Mouse (Mus musculus) neural tube, embryonic 13.5 days (tissue): ENCODE results near the gene Amigo3. TPM values are rescaled to one million over a fixed set of nuclear protein-coding genes. Genes with fewer than 3 reads are reported as not detected.

Experiments used
- ATAC-seq: fragments of 200-750 bp; cut with Nextera tagmentation; 2 replicates; pipeline ENCODE4 v1.8.0; 2017; ENCODE audit warnings: low read depth, mild to moderate bottlenecking, moderate TSS enrichment, moderate library complexity
- H3K27ac ChIP-seq: fragments of 300-500 bp; sonication (generic); replicated peaks from 2 replicates; pipeline ENCODE4 v1.5.1; 2015; ENCODE audit warnings: moderate library complexity, mild to moderate bottlenecking, inconsistent platforms
- H3K27me3 ChIP-seq: fragments of 300-500 bp; sonication (generic); 2 replicates; pipeline ENCODE4 v1.6.1; 2015; ENCODE audit warnings: mild to moderate bottlenecking, inconsistent platforms
- H3K36me3 ChIP-seq: fragments of 300-500 bp; sonication (generic); 2 replicates; pipeline ENCODE4 v1.6.1; 2015; ENCODE audit warnings: mild to moderate bottlenecking, inconsistent platforms
- H3K4me1 ChIP-seq: fragments of 300-500 bp; sonication (generic); replicated peaks from 2 replicates; pipeline ENCODE4 v1.6.1; 2015; ENCODE audit warnings: inconsistent platforms
- H3K4me2 ChIP-seq: fragments of 300-500 bp; sonication (generic); 2 replicates; pipeline ENCODE4 v1.6.1; 2015; ENCODE audit warnings: inconsistent platforms, mild to moderate bottlenecking, moderate library complexity
- H3K4me3 ChIP-seq: fragments of 300-500 bp; sonication (generic); 2 replicates; pipeline ENCODE4 v1.5.1; 2015; ENCODE audit warnings: mild to moderate bottlenecking, inconsistent platforms
- H3K9ac ChIP-seq: fragments of 300-500 bp; sonication (generic); 2 replicates; pipeline ENCODE4 v1.6.1; 2015; ENCODE audit warnings: moderate library complexity, mild to moderate bottlenecking, inconsistent platforms
- H3K9me3 ChIP-seq: fragments of 300-500 bp; sonication (generic); 2 replicates; pipeline ENCODE4 v1.6.1; 2016; ENCODE audit warnings: inconsistent platforms
- WGBS: fragments of 180-500 bp; shearing (Covaris S2); methylation state at CpG from one replicate; pipeline ENCODE4 v1.1.7; 2015; 5-methylcytosine and 5-hydroxymethylcytosine counted together
- polyA plus RNA-seq: library from polyadenylated mRNA; unstranded; fragments of >200 nt; fragmentation: Nextera tagmentation; extraction: Ambion mirVana; gene quantifications from 2 replicates; pipeline ENCODE4 v1.2.1, GENCODE M21; 2015

Gene Amigo3
- polyA plus RNA-seq, 1 experiment from 2014 or later = 3.0 TPM

DNA sequence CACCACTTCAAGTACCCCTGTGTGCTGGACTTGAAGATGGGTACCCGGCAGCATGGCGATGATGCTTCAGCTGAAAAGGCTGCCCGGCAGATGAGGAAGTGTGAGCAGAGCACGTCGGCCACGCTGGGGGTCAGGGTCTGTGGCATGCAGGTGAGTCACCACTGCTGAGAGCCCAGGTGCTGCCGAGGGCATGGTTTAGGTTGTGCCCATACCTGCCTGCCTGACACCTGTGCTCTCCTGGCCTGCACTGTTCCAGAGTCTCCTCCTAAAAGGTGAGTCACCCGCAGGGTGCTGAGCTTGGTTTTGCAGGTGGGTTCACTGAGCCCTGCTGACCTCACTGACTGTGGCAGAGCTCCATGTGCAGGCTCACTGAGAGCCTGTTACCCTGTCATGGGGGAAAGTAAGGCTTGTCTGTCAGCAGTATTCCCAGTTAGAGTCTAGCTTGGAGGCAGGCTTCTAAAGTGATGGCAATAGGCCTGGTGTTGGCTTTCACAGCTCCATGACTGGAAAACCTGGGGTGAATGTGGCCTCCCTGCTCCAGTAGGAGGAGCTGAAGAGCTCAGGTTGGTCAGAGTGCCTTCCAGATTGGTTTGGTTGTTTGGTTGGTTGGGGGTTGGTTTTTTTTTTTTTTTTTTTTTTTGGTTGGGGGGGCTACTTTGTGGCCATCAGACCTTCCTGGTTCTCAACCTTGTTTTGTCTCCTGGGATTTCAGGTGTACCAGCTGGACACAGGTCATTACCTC, 8.0 kb upstream of the Amigo3 start:
- H3K27me3 ChIP-seq = no peaks in the 10 kb centered on the region
- peaks cover 71% of the 10 kb centered on the region for H3K36me3 ChIP-seq

DNA sequence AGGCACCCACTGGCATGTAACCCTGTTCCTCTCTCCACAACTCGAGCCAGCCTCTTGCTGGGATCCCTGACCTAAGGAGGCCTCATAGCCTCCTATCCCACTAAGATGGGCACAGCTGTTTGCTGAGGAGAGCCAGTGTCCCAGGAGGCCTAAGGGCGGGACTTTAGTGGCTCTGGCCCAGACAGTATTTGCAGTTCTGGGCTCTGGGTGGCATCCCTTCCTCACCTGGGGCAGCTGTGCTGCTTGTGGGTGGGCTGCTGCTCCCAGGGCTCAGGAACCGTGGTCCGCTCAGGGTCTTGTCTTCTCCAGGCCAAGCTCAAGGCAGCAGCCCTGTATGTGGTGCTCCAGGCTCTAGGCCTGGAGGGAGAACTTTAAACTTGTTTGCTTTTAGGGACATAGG, 6.4 kb upstream of the Amigo3 start:
- Histone ChIP-seq H3K9ac (no peak overlapping the region), H3K4me1 (peaks cover 27% of the 10 kb centered on the region), H3K9me3 (no peaks in the 10 kb centered on the region), H3K4me3 (no peak overlapping the region), H3K27me3 (no peaks in the 10 kb centered on the region), H3K27ac (no peak overlapping the region), H3K4me2 (no peak overlapping the region), H3K36me3 (peaks cover 69% of the 10 kb centered on the region)
- WGBS = 88% methylated on average over 4 of the region's 4 CpGs
- no peak for ATAC-seq

More for the DNA sequence above, 8.0 kb upstream of the Amigo3 start:
- Histone ChIP-seq H3K4me1 (peaks cover 20% of the 10 kb centered on the region), H3K27ac (no peak overlapping the region), H3K9ac (no peak overlapping the region), H3K4me3 (no peak overlapping the region), H3K9me3 (no peaks in the 10 kb centered on the region), H3K4me2 (no peak overlapping the region)
- 97% methylated on average over 8 of the region's 8 CpGs for WGBS
- no peak for ATAC-seq

DNA sequence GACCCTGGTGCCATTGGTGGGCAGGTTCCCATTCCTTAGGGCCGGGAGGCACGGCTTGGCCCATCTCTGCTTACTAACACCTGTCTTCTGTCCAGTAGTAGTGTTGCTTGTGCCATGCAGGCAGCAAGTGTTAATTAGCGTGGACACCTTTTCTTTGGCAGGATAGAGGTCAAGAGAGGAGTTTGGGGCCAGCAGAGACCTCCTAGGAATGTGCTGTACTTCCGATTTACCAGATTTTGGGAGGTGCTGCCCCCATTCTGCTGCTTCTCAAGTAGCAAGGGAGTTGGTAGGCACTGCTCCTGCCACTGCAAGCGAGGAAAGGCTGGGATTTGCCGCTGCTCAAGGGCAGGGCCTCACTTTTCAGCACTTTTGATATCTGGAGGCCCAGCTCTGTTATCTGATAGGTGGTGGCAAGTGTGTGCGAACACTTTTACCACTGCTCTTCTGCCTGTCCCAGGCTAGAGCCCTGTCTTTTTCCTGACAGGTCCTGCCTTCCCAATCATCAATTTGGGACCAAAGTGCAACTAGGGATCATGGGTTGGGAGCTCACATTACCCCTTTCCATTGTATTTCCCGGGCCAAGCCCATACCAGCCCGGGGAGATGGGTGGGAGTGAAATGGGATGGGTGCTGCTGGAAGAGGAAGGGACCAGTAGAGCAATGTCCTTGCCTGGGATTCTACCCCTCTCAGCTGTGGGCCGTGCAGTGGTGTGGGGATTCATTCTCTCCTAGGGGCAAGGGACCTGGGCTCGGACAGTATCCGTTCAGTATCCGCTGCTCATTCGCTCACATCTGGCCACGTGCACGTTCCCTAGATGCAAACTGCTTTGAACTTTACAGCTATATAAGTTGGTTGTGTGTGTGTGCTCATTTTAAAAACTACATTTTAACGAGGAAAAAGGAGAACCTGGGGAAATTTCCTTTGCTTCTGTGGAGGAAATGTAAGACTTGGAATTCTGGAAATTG, 5.1 kb upstream of the Amigo3 start:
- Histone ChIP-seq H3K36me3 (peaks cover 65% of the 10 kb centered on the region), H3K9me3 (no peaks in the 10 kb centered on the region), H3K4me2 (peak overlapping the region; percentile 96), H3K4me1 (peaks cover 34% of the 10 kb centered on the region), H3K27me3 (no peaks in the 10 kb centered on the region), H3K27ac (peak overlapping the region; percentile 80), H3K9ac (peak overlapping the region; percentile 66), H3K4me3 (peak overlapping the region; percentile 79)
- WGBS = 49% methylated on average over 17 of the region's 17 CpGs
- no peak for ATAC-seq

DNA sequence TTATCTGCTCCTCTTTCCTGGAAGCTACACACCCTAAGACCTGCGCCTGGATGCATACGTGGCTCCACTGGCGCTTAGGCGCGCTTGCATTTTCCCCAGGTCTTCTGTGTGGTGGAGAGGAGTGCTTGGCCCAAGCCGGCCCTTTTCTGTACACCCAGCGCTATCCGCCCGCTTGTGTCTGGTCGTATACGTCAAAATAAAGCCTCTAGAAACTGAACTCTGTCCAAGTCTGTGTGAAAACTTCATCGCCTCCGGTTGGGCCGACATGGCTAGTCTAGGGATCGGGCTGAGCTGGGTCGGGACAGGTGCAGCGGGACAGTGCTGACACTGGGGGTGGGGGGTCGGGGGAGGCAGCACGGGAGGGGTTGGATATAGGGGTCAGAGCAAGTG, 4.4 kb upstream of the Amigo3 start:
- no peaks in the 10 kb centered on the region for H3K27me3 ChIP-seq
- peaks cover 58% of the 10 kb centered on the region for H3K36me3 ChIP-seq
- peak overlapping the region; percentile 96 for H3K4me2 ChIP-seq
- peak overlapping the region; percentile 66 for H3K9ac ChIP-seq
- H3K4me3 ChIP-seq = peak overlapping the region; percentile 79
- H3K9me3 ChIP-seq = no peaks in the 10 kb centered on the region
- H3K27ac ChIP-seq = peak overlapping the region; percentile 80
- H3K4me1 ChIP-seq = peaks cover 39% of the 10 kb centered on the region
- WGBS = 2% methylated on average over 19 of the region's 19 CpGs
- ATAC-seq = peak; percentile 54

DNA sequence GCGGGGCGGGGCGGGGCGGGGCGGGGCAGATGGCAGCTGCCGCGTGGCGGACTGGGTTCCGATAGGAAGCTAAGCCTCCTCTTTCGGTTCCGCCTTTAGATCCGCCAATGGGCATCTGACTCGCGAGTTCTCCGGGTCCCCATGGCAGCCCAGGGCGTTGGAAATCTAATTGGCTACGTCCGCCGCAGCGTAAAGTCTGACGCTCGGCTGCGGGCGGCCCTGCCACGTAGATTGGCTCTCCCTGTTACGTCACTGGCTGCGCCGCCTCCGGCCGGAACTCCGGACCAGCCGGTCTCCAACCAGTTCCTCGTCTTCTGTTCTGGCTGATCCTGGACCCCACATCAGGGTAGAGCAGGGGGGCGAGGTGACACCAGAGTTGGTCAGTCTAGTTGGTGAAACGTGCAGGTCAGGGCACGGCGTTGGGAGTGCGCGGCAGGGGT, 3.9 kb upstream of the Amigo3 start, which contains the start of gene Gmppb:
Gene Gmppb (plus strand): TSS at position 227 of the 440 bp plus-strand sequence.
- Histone ChIP-seq H3K27ac (peak within 1 kb of the TSS; percentile 84), H3K4me1 (peaks cover 39% of the 10 kb centered on the region), H3K4me3 (peak within 1 kb of the TSS; percentile 79), H3K9me3 (no peaks in the 10 kb centered on the region), H3K4me2 (peak within 1 kb of the TSS; percentile 96), H3K9ac (peak within 1 kb of the TSS; percentile 82), H3K36me3 (peaks cover 61% of the 10 kb centered on the region), H3K27me3 (no peaks in the 10 kb centered on the region)
- peak; percentile 94 for ATAC-seq
- 0% methylated on average over 34 of the region's 39 CpGs for WGBS

DNA sequence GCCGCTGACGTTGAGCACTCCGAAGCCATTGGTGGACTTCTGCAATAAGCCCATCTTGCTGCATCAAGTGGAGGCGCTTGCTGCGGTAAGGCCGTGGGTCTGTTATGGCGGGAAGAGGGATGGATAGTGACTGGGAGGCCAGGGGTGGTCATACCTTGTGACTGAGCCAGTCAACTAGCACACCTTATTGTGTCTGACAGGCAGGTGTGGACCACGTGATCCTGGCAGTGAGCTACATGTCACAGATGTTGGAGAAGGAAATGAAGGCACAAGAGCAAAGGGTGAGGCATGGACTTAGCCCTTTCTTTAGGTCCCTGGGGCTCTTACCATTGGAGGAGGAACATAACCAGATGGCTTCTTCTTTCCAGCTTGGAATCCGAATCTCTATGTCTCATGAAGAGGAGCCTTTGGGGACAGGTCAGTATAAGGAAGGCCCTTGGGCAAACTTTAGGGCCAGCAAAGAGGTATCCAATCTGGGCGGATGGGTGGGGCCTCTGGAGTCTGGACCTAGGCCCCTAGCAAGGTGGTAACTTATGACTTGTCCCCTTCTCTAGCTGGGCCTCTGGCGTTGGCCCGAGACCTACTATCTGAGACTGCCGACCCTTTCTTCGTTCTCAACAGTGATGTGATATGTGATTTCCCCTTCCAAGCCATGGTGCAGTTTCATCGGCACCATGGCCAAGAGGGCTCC, 3.3 kb upstream of the Amigo3 start:
- peaks cover 39% of the 10 kb centered on the region for H3K4me1 ChIP-seq
- H3K9me3 ChIP-seq = no peaks in the 10 kb centered on the region
- no peaks in the 10 kb centered on the region for H3K27me3 ChIP-seq
- peak overlapping the region; percentile 84 for H3K27ac ChIP-seq
- H3K4me3 ChIP-seq = peak overlapping the region; percentile 79
- peak; percentile 22; the same call in 1 of the 2 replicates for ATAC-seq
- H3K4me2 ChIP-seq = peak overlapping the region; percentile 96
- 42% methylated on average over 15 of the region's 15 CpGs for WGBS
- peaks cover 65% of the 10 kb centered on the region for H3K36me3 ChIP-seq
- peak overlapping the region; percentile 82 for H3K9ac ChIP-seq

DNA sequence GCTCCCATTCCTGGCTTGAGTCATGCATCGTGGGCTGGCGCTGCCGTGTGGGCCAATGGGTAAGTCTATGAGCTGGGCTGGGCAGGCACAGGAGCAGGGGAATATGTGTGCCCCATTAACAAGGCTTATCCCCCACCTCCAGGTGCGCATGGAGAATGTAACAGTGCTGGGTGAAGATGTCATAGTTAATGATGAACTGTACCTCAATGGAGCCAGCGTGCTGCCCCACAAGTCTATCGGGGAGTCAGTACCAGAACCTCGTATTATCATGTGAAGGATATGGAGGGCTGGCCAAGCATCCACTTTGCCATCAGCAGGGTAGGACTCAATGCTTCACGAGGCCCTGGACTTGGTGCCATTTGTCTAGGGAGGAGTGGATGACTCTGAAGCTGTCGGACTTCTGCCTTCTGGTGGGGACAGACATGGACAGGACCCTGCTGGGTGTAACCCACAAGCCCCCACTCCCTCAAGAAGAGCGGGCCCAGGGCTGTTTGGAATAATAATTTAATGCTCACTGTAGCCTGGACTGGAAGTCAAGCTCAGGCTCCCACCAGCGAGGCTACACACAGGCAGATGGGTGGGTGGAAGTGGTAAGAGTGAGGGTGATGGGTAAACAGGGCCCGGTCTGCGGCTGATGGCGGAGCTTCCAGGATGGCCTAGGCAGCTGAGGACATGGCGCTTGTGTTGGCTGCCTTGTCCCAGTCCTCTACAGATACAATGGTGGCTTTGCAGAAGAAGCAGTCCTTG, 1.6 kb upstream of the Amigo3 start:
- Histone ChIP-seq H3K36me3 (peaks cover 65% of the 10 kb centered on the region), H3K4me1 (peaks cover 39% of the 10 kb centered on the region), H3K4me3 (no peak overlapping the region), H3K4me2 (no peak overlapping the region), H3K9me3 (no peaks in the 10 kb centered on the region), H3K27me3 (no peaks in the 10 kb centered on the region), H3K9ac (peak overlapping the region; percentile 17; the same call in 1 of the 2 replicates), H3K27ac (no peak overlapping the region)
- ATAC-seq = no peak
- 94% methylated on average over 15 of the region's 15 CpGs for WGBS

DNA sequence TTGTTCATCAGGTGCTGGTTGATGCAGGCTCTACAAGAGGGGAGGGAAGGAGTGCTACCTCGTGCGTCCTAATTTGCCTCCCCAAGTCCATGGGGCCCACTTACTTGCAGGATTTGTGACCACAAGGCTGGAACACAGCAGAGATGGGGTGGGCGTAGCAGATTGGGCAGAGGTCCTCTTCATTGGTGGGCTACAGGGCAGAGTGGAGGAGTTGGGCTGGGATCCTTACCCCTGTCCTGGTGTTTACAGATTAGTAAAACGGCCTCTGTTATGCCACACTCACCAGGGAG, 1.1 kb upstream of the Amigo3 start:
- 88% methylated on average over 4 of the region's 4 CpGs for WGBS
- no peaks in the 10 kb centered on the region for H3K27me3 ChIP-seq
- no peak for ATAC-seq
- peaks cover 65% of the 10 kb centered on the region for H3K36me3 ChIP-seq
- no peak overlapping the region for H3K27ac ChIP-seq
- H3K4me2 ChIP-seq = no peak overlapping the region
- H3K4me1 ChIP-seq = peaks cover 39% of the 10 kb centered on the region
- no peaks in the 10 kb centered on the region for H3K9me3 ChIP-seq
- no peak overlapping the region for H3K9ac ChIP-seq
- no peak overlapping the region for H3K4me3 ChIP-seq

DNA sequence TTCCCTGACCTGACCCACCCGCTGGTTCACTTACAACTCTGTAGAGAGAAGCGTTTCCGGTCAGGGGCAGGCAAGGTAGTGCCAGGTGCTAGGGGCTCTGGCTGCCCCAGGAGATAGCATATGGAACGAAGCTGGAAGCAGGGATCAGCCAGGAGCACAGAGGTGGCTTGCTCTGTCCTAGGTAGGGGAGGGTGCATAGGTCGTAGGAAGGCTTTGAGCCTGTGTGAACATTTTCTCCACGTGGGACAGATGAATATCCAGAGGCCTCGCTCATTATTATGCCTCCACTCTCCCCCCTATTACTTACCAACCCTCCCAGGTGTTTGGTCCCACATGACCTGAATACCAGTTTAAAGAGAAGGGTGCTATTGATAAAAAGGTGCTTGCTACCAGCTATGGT, 548 bp upstream of the Amigo3 start:
- H3K4me2 ChIP-seq = no peak overlapping the region

DNA sequence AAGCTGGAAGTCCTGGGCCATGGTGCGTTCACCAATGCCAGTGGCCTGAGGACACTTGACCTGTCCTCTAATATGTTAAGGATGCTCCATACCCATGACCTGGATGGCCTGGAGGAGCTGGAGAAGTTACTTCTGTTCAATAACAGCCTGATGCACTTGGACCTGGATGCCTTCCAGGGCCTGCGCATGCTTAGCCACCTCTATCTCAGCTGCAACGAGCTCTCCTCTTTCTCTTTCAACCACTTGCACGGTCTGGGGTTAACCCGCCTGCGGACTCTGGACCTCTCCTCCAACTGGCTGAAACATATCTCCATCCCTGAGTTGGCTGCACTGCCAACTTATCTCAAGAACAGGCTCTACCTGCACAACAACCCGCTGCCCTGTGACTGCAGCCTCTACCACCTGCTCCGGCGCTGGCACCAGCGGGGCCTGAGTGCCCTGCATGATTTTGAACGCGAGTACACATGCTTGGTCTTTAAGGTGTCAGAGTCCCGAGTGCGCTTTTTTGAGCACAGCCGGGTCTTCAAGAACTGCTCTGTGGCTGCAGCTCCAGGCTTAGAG, 786 bp downstream of the Amigo3 start:
- Histone ChIP-seq H3K4me2 (no peak overlapping the region; the same call in 1 of the 2 replicates), H3K36me3 (peaks cover 73% of the 10 kb centered on the region), H3K4me3 (no peak overlapping the region), H3K27me3 (no peaks in the 10 kb centered on the region), H3K9ac (0 out of 2 replicates have a peak overlapping the region, but pooled peaks have one; percentile 23), H3K9me3 (no peaks in the 10 kb centered on the region), H3K4me1 (peaks cover 25% of the 10 kb centered on the region), H3K27ac (no peak overlapping the region)
- WGBS = 92% methylated on average over 15 of the region's 15 CpGs
- ATAC-seq = no peak

More for the DNA sequence above, 548 bp upstream of the Amigo3 start:
- Histone ChIP-seq H3K27me3 (no peaks in the 10 kb centered on the region), H3K27ac (peak overlapping the region; percentile 34; the same call in 1 of the 2 replicates), H3K4me3 (no peak overlapping the region), H3K36me3 (peaks cover 65% of the 10 kb centered on the region), H3K9ac (no peak overlapping the region), H3K9me3 (no peaks in the 10 kb centered on the region), H3K4me1 (peaks cover 38% of the 10 kb centered on the region)
- 75% methylated on average over 7 of the region's 7 CpGs for WGBS
- ATAC-seq = no peak
